Mouse (Mus musculus) E14TG2a.4 (cell line): ENCODE measurements around the gene Dhodh.

ENCODE experiments used
- H3K27me3 ChIP-seq: 2 replicates; pipeline ENCODE4 v1.6.1; 2014; ENCODE audit warnings: low read length, control low read depth; ENCODE audit not compliant: insufficient read depth
- H3K36me3 ChIP-seq: 2 replicates; pipeline ENCODE4 v1.6.1; 2014; ENCODE audit warnings: low read length, control low read depth; ENCODE audit not compliant: insufficient read depth
- H3K4me1 ChIP-seq: replicated peaks from 2 replicates; pipeline ENCODE4 v1.6.1; 2014; ENCODE audit warnings: low read depth, low read length, control low read depth
- H3K4me3 ChIP-seq: replicated peaks from 2 replicates; pipeline ENCODE4 v1.5.1; 2014; ENCODE audit warnings: mild to moderate bottlenecking, low read length
- H3K9me3 ChIP-seq: 2 replicates; pipeline ENCODE4 v1.6.1; 2014; ENCODE audit warnings: low read length, control low read depth
- CTCF ChIP-seq: conservative IDR thresholded peaks from 2 replicates; pipeline ENCODE4 v1.5.1; 2014; ENCODE audit warnings: low read length
- NANOG ChIP-seq: IDR thresholded peaks from 2 replicates; pipeline ENCODE4 v1.6.1; 2014; ENCODE audit warnings: borderline replicate concordance, low read length, mixed read lengths
- POU5F1 ChIP-seq: IDR thresholded peaks from 2 replicates; pipeline ENCODE4 v1.6.1; 2014; ENCODE audit warnings: low read length, borderline replicate concordance

Gene Dhodh

GRCm38 (mm10) chr8:109542165-109542564 lies 66.3 kb downstream of the Dhodh start:
- H3K27me3 ChIP-seq, result 0 out of 2 replicates have a peak, but pooled peaks cover 12% of the 10 kb centered on the region
- no peak overlapping the region for H3K4me3 ChIP-seq
- TF ChIP-seq POU5F1 (no peak), CTCF (no peak), NANOG (no peak)
- H3K36me3 ChIP-seq, result peaks cover 7% of the 10 kb centered on the region
- H3K9me3 ChIP-seq, result no peaks in the 10 kb centered on the region
- peaks cover 23% of the 10 kb centered on the region for H3K4me1 ChIP-seq
